Mouse (Mus musculus) midbrain, embryonic 13.5 days (tissue): ENCODE results near the gene Spdya. TPM values are rescaled to one million over a fixed set of nuclear protein-coding genes. Genes with fewer than 3 reads are reported as not detected.
"Not testable (repeated sequence)": the region's sequence is repeated elsewhere in the genome, so short reads cannot be mapped to it uniquely, and the experiment has no call there.

ENCODE experiments used
- ATAC-seq: fragments of 200-750 bp; cut with Nextera tagmentation; 2 replicates; pipeline ENCODE4 v1.8.0; 2017; ENCODE audit warnings: mild to moderate bottlenecking, moderate TSS enrichment, moderate library complexity
- H3K27ac ChIP-seq: fragments of 300-500 bp; sonication (generic); 2 replicates; pipeline ENCODE4 v1.5.1; 2015; ENCODE audit warnings: inconsistent platforms, mild to moderate bottlenecking, moderate library complexity
- H3K27me3 ChIP-seq: fragments of 300-500 bp; sonication (generic); 2 replicates; pipeline ENCODE4 v1.6.1; 2015; ENCODE audit warnings: mild to moderate bottlenecking, inconsistent platforms
- H3K36me3 ChIP-seq: fragments of 300-500 bp; sonication (generic); 2 replicates; pipeline ENCODE4 v1.6.1; 2015; ENCODE audit warnings: mild to moderate bottlenecking, inconsistent platforms
- H3K4me1 ChIP-seq: fragments of 300-500 bp; sonication (generic); replicated peaks from 2 replicates; pipeline ENCODE4 v1.6.1; 2015; ENCODE audit warnings: inconsistent platforms
- H3K4me2 ChIP-seq: fragments of 300-500 bp; sonication (generic); replicated peaks from 2 replicates; pipeline ENCODE4 v1.6.1; 2015; ENCODE audit warnings: moderate library complexity, mild to moderate bottlenecking, inconsistent platforms
- H3K4me3 ChIP-seq: fragments of 300-500 bp; sonication (generic); replicated peaks from 2 replicates; pipeline ENCODE4 v1.5.1; 2015; ENCODE audit warnings: mild to moderate bottlenecking, inconsistent platforms
- H3K9ac ChIP-seq: fragments of 300-500 bp; sonication (generic); replicated peaks from 2 replicates; pipeline ENCODE4 v1.6.1; 2015; ENCODE audit warnings: mild to moderate bottlenecking, inconsistent platforms
- H3K9me3 ChIP-seq: fragments of 300-500 bp; sonication (generic); 2 replicates; pipeline ENCODE4 v1.6.1; 2016; ENCODE audit warnings: mild to moderate bottlenecking, inconsistent platforms
- WGBS: fragments of 180-500 bp; shearing (Covaris S2); methylation state at CpG from one replicate; pipeline ENCODE4 v1.1.7; 2015; 5-methylcytosine and 5-hydroxymethylcytosine counted together
- polyA plus RNA-seq: library from polyadenylated mRNA; unstranded; fragments of >200 nt; fragmentation: Nextera tagmentation; extraction: Ambion mirVana; gene quantifications from 2 replicates; pipeline ENCODE4 v1.2.1, GENCODE M21; 2015

The Spdya gene
- polyA plus RNA-seq, 1 experiment from 2014 or later = 1.0 TPM

GRCm38 (mm10) chr17:71639056-71639455, 87.2 kb downstream of the Spdya start:
- peaks cover 84% of the 10 kb centered on the region for H3K36me3 ChIP-seq
- not testable (repeated sequence) for H3K27ac ChIP-seq, H3K9me3 ChIP-seq, H3K4me2 ChIP-seq, H3K9ac ChIP-seq, ATAC-seq, H3K4me1 ChIP-seq, H3K4me3 ChIP-seq, H3K27me3 ChIP-seq
- 83% methylated on average over 5 of the region's 5 CpGs for WGBS

Other genes with a start within 250 kb of the Spdya start
- gene Emilin2, start 240.1 kb upstream of the Spdya start, polyA plus RNA-seq = 2.0 and 2.5 TPM in 2 replicates
- 3.7 and 4.3 TPM in 2 replicates for gene Gm4707, start 92.1 kb upstream of the Spdya start, polyA plus RNA-seq
- gene Smchd1, start 76.7 kb upstream of the Spdya start, polyA plus RNA-seq = 48.6 and 60.5 TPM in 2 replicates
- 19.7 and 20.0 TPM in 2 replicates for gene Ndc80, start 25.2 kb upstream of the Spdya start, polyA plus RNA-seq
- gene Wdr43, start 63.8 kb downstream of the Spdya start, polyA plus RNA-seq = 49.5 and 57.0 TPM in 2 replicates
- 0.27 and 0.49 TPM in 2 replicates for gene Togaram2, start 121.2 kb downstream of the Spdya start, polyA plus RNA-seq
- gene Pcare, start 200.8 kb downstream of the Spdya start, polyA plus RNA-seq = not detected in 2 replicates
- gene Clip4, start 216.4 kb downstream of the Spdya start, polyA plus RNA-seq = 9.1 and 9.3 TPM in 2 replicates